Mouse (Mus musculus): ENCODE measurements around the gene Sypl2. TPM values are rescaled to one million over a fixed set of nuclear protein-coding genes. Genes with fewer than 3 reads are reported as not detected.
"Not testable (repeated sequence)": the region's sequence is repeated elsewhere in the genome, so short reads cannot be mapped to it uniquely, and the experiment has no call there.

The Sypl2 gene
- total and polyA plus RNA-seq, 2 experiments from 2014 or later = 0.56 to 2.0 TPM

DNA sequence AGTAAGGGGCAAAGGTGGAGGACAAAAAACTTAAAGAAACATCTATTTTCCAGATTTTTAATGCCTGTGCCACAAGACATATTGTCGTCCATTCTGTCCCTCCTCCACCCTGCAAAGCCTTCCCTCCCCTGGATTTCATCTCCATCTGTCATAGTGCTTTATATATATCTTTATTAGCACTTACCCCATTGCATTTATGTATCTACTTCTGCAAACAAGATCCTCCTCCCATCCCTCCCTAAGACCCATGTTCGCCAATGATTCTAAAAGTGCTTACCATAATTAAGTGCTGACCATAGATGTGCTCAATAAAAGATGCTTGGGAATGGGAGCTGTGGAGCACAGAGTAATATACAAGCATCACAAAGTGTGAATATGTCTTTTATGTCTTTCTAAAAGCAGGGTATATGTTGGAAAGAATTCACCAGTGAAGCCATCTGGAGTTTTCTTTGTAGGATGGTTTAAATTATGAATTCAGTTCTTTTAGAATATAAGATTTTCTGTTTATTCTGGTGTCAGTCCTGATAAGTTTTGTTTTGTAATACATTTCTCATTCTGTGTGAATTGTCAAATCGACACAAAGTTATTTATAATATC, 14.9 kb upstream of the Sypl2 start:
- H3K4me3 ChIP-seq (ENCODE audit: low read depth, low read length) = no peak overlapping the region
- no peaks in the 10 kb centered on the region for H3K27me3 ChIP-seq (ENCODE audit: control insufficient read depth, insufficient read depth, low read length)
- H3K9ac ChIP-seq (replicated peaks; ENCODE audit: low read depth, low read length) = no peak overlapping the region
- H3K36me3 ChIP-seq (replicated peaks; ENCODE audit: control insufficient read depth, insufficient read depth, low read length) = no peaks in the 10 kb centered on the region
- no peaks in the 10 kb centered on the region for H3K4me1 ChIP-seq (ENCODE audit: control insufficient read depth, insufficient read depth)
- no peaks in the 10 kb centered on the region for H3K9me3 ChIP-seq (replicated peaks; ENCODE audit: control insufficient read depth, low read length)
- H3K4me2 ChIP-seq (ENCODE audit: low read depth, low read length) = no peak overlapping the region
- H3K27ac ChIP-seq (ENCODE audit: low read depth) = no peak overlapping the region
- WGBS = 76% methylated on average over 3 of the region's 3 CpGs
- ATAC-seq (ENCODE audit: insufficient read depth, low read depth) = no peak
- TF ChIP-seq CTCF (IDR thresholded peaks at IDR 0.05; ENCODE audit: low read depth) (no peak), EP300 (IDR thresholded peaks at IDR 0.05; ENCODE audit: low read depth) (no peak)
- no peak for DNase-seq (ENCODE audit: low spot score)

DNA sequence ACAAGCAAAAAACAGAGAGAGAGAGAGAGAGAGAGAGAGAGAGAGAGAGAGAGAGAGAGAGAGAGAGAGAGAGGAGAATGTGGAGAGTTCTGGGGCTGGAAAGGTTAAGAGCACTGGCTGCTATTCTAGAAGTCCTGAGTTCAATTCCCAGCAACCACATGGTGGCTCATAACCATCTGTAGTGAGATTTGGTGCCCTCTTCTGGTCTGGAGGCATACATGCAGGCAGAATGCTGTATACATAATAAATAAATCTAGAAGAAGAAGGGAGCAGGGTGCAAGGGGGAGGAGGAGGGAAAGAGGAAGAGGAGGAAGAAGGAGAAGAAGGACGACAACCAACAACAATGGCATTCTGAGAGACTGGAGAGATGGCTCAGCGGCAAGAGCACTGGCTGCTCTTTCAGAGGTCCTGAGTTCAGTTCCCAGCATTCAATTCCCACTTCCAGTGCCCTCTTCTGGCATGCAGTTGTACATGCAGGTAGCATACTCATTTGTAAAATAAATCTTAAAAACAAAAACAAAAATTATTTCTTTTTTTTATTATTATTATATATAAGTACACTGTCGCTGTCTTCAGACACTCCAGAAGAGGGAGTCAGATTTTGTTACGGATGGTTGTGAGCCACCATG, 11.1 kb upstream of the Sypl2 start:
- WGBS = 78% methylated on average over 4 of the region's 4 CpGs
- TF ChIP-seq CTCF (IDR thresholded peaks at IDR 0.05; ENCODE audit: low read depth) = peak; percentile 6; the same call in 1 of the 2 replicates
- not testable (repeated sequence) for H3K4me1 ChIP-seq (ENCODE audit: control insufficient read depth, insufficient read depth); H3K36me3 ChIP-seq (replicated peaks; ENCODE audit: control insufficient read depth, insufficient read depth, low read length); DNase-seq (ENCODE audit: low spot score); H3K4me3 ChIP-seq (ENCODE audit: low read depth, low read length); H3K27me3 ChIP-seq (ENCODE audit: control insufficient read depth, insufficient read depth, low read length); H3K27ac ChIP-seq (ENCODE audit: low read depth); ATAC-seq (ENCODE audit: insufficient read depth, low read depth); H3K9me3 ChIP-seq (replicated peaks; ENCODE audit: control insufficient read depth, low read length); H3K9ac ChIP-seq (replicated peaks; ENCODE audit: low read depth, low read length); H3K4me2 ChIP-seq (ENCODE audit: low read depth, low read length)

DNA sequence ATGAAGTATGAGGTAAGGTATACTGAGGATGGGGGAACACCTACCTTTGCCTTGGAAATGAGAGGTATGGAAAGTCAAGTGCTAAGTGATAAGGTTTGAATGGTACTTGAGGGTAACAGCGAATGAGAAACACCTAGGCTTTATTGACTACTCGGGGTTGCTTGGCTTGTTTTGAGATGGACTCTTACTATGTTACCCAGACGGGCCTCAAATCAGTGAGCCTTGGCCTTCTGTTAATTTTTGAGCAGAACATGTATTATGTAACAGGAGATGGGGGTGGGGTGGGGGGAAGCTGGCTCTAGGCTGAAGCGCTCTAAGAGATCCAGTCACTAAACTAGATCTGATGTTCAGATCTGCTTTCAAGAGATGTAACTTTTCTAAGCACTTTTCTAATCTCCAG, 5.2 kb upstream of the Sypl2 start:
- Histone ChIP-seq H3K4me3 (ENCODE audit: low read depth, low read length) (no peak overlapping the region), H3K27me3 (ENCODE audit: control insufficient read depth, insufficient read depth, low read length) (peaks cover 9% of the 10 kb centered on the region), H3K9me3 (replicated peaks; ENCODE audit: control insufficient read depth, low read length) (no peaks in the 10 kb centered on the region), H3K36me3 (replicated peaks; ENCODE audit: control insufficient read depth, insufficient read depth, low read length) (no peaks in the 10 kb centered on the region), H3K4me1 (ENCODE audit: control insufficient read depth, insufficient read depth) (no peaks in the 10 kb centered on the region), H3K4me2 (ENCODE audit: low read depth, low read length) (no peak overlapping the region), H3K9ac (replicated peaks; ENCODE audit: low read depth, low read length) (no peak overlapping the region), H3K27ac (ENCODE audit: low read depth) (no peak overlapping the region)
- ATAC-seq (ENCODE audit: insufficient read depth, low read depth) (no peak), DNase-seq (ENCODE audit: low spot score) (no peak)
- TF ChIP-seq EP300 (IDR thresholded peaks at IDR 0.05; ENCODE audit: low read depth) (no peak), CTCF (IDR thresholded peaks at IDR 0.05; ENCODE audit: low read depth) (no peak)
- 72% methylated on average over 4 of the region's 4 CpGs for WGBS

DNA sequence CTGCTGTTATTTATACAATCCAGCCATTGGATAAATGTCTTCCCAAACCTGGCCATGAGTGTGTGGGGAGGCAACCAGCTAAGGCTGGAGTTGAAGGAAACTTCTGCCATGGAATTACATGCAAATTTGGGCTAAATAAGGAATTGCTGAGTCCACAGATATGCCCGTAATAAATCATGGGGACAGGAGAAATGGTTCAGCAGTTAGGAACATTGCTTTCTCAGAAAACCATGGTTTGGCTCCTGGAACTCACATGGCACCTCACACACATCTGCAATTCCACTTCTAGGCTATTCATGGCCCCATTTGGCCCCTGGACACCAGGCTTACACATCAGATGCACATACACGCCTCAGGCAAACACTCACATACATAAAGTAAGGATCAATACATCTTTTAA, 1.1 kb upstream of the Sypl2 start:
- no peak overlapping the region for H3K4me3 ChIP-seq (ENCODE audit: low read depth, low read length)
- 76% methylated on average over 2 of the region's 2 CpGs for WGBS
- peaks cover 6% of the 10 kb centered on the region; the same call in 1 of the 2 replicates for H3K4me1 ChIP-seq (ENCODE audit: control insufficient read depth, insufficient read depth)
- H3K36me3 ChIP-seq (replicated peaks; ENCODE audit: control insufficient read depth, insufficient read depth, low read length) = no peaks in the 10 kb centered on the region
- H3K27me3 ChIP-seq (ENCODE audit: control insufficient read depth, insufficient read depth, low read length) = peaks cover 45% of the 10 kb centered on the region
- no peak overlapping the region for H3K9ac ChIP-seq (replicated peaks; ENCODE audit: low read depth, low read length)
- no peaks in the 10 kb centered on the region for H3K9me3 ChIP-seq (replicated peaks; ENCODE audit: control insufficient read depth, low read length)
- TF ChIP-seq CTCF (IDR thresholded peaks at IDR 0.05; ENCODE audit: low read depth) = no peak
- TF ChIP-seq EP300 (IDR thresholded peaks at IDR 0.05; ENCODE audit: low read depth) = no peak
- DNase-seq (ENCODE audit: low spot score) (no peak), ATAC-seq (ENCODE audit: insufficient read depth, low read depth) (no peak)
- no peak overlapping the region for H3K27ac ChIP-seq (ENCODE audit: low read depth)
- no peak overlapping the region for H3K4me2 ChIP-seq (ENCODE audit: low read depth, low read length)

DNA sequence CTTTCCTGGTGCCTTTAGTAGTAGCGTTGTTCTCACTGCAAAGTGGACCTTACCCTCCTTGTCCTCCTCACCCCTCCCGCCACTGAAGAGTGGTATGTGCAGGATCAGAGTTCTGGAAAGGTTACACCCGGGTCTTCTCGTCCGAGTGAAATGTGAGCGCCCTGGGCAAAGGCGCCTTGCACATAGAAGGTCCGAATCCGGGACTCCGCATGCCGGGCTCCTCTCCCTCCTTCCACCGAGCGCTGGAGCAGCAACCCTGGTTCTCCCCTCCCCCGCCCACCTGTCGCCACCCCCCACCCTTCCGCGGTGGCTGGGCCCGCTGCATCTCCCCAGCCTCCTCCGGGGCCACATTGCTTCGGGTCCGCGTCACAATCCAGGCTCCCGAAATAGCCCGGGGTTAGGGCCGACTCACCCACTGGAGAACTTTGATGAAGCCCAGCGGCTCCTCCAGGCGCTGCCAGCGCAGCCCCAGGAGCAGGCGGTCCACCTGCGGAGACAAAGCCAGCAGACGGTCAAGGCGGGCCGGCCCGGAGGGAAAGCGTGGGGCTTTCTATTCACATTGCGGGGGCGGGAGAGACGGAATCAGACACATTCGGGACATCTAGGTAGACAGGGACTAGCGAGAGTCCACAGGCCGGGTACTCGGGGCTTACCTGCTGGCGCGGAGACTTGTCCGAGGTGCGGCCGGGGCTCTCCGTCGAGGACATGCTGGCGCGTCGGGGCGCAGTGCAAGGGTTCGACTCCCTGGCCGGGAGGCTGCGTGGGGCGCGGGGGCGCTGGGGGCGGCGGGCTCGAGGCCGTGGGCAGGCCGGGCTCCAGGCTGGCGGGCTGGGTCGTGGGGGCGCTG, 514 bp downstream of the Sypl2 start:
- Histone ChIP-seq H3K4me3 (ENCODE audit: low read depth, low read length) (peak overlapping the region; percentile 53), H3K9me3 (replicated peaks; ENCODE audit: control insufficient read depth, low read length) (no peaks in the 10 kb centered on the region), H3K36me3 (replicated peaks; ENCODE audit: control insufficient read depth, insufficient read depth, low read length) (no peaks in the 10 kb centered on the region), H3K9ac (replicated peaks; ENCODE audit: low read depth, low read length) (peak overlapping the region; percentile 37; the same call in 1 of the 2 replicates), H3K27ac (ENCODE audit: low read depth) (no peak overlapping the region), H3K4me1 (ENCODE audit: control insufficient read depth, insufficient read depth) (peaks cover 6% of the 10 kb centered on the region; the same call in 1 of the 2 replicates), H3K4me2 (ENCODE audit: low read depth, low read length) (peak overlapping the region; percentile 79), H3K27me3 (ENCODE audit: control insufficient read depth, insufficient read depth, low read length) (peaks cover 57% of the 10 kb centered on the region)
- DNase-seq (ENCODE audit: low spot score) (no peak), ATAC-seq (ENCODE audit: insufficient read depth, low read depth) (peak; percentile 37; the same call in 1 of the 2 replicates)
- TF ChIP-seq EP300 (IDR thresholded peaks at IDR 0.05; ENCODE audit: low read depth) (no peak), CTCF (IDR thresholded peaks at IDR 0.05; ENCODE audit: low read depth) (no peak)
- 3% methylated on average over 66 of the region's 67 CpGs for WGBS
